Mouse (Mus musculus) small intestine, adult 2 months (tissue): ENCODE data around the gene 9930022D16Rik.

Source experiments
- CTCF ChIP-seq: fragments of 200-500 bp; IDR thresholded peaks from 2 replicates; pipeline ENCODE4 v1.5.1; 2012; ENCODE audit warnings: low read depth, mild to moderate bottlenecking, control low read depth, inconsistent platforms, low read length, moderate library complexity, mixed read lengths; ENCODE audit not compliant: insufficient replicate concordance, insufficient read length; ENCODE audit errors: extremely low read depth
- POLR2A ChIP-seq: fragments of 200-500 bp; IDR thresholded peaks from 2 replicates; pipeline ENCODE4 v1.6.1; 2012; ENCODE audit warnings: low read depth, mild to moderate bottlenecking, control low read depth, inconsistent platforms, low read length, moderate library complexity

GRCm38 (mm10) chr11:109442166-109442730 lies 28.5 kb downstream of the 9930022D16Rik start:
- TF ChIP-seq CTCF (no peak), POLR2A (no peak)
